Mouse (Mus musculus) megakaryocyte, embryonic 14.5 days (primary cell): ENCODE data around the gene Rbm33.

Experiments used
- FLI1 ChIP-seq: IDR thresholded peaks from 2 replicates; pipeline ENCODE4 v1.6.1; 2012; ENCODE audit warnings: low read length, inconsistent platforms, mixed read lengths
- GATA1 ChIP-seq: IDR thresholded peaks from 3 replicates; pipeline ENCODE4 v1.6.1; 2012; ENCODE audit warnings: mixed read lengths, low read length, inconsistent platforms, borderline replicate concordance

- TF ChIP-seq GATA1 (no peak), FLI1 (no peak)
Measured at GRCm38 (mm10) chr5:28315526-28315925, 1.4 kb upstream of the Rbm33 start.
